Mouse (Mus musculus) midbrain, embryonic 12.5 days (tissue): Measurements from ENCODE around the gene Slc25a36. TPM values are rescaled to one million over a fixed set of nuclear protein-coding genes. Genes with fewer than 3 reads are reported as not detected.

Experiments
- ATAC-seq: fragments of 200-750 bp; cut with Nextera tagmentation; 2 replicates; pipeline ENCODE4 v1.8.0; 2017; ENCODE audit warnings: low read depth, moderate TSS enrichment, moderate library complexity; ENCODE audit not compliant: low FRiP score
- H3K27ac ChIP-seq: fragments of 300-500 bp; sonication (generic); replicated peaks from 2 replicates; pipeline ENCODE4 v1.5.1; 2016; ENCODE audit warnings: mild to moderate bottlenecking
- H3K27me3 ChIP-seq: fragments of 300-500 bp; sonication (generic); 2 replicates; pipeline ENCODE4 v1.6.1; 2016; ENCODE audit warnings: mild to moderate bottlenecking
- H3K36me3 ChIP-seq: fragments of 300-500 bp; sonication (generic); 2 replicates; pipeline ENCODE4 v1.6.1; 2016
- H3K4me1 ChIP-seq: fragments of 300-500 bp; sonication (generic); 2 replicates; pipeline ENCODE4 v1.6.1; 2016
- H3K4me2 ChIP-seq: fragments of 300-500 bp; sonication (generic); replicated peaks from 2 replicates; pipeline ENCODE4 v1.6.1; 2016; ENCODE audit warnings: mild to moderate bottlenecking, moderate library complexity
- H3K4me3 ChIP-seq: fragments of 300-500 bp; sonication (generic); 2 replicates; pipeline ENCODE4 v1.5.1; 2016; ENCODE audit warnings: mild to moderate bottlenecking
- H3K9ac ChIP-seq: fragments of 300-500 bp; sonication (generic); replicated peaks from 2 replicates; pipeline ENCODE4 v1.6.1; 2016; ENCODE audit warnings: mild to moderate bottlenecking, moderate library complexity
- H3K9me3 ChIP-seq: fragments of 300-500 bp; sonication (generic); 2 replicates; pipeline ENCODE4 v1.6.1; 2016; ENCODE audit warnings: mild to moderate bottlenecking
- WGBS: fragments of 180-500 bp; shearing (Covaris S2); methylation state at CpG from one replicate; pipeline ENCODE4 v1.1.7; 2016; 5-methylcytosine and 5-hydroxymethylcytosine counted together
- polyA plus RNA-seq: library from polyadenylated mRNA; unstranded; fragments of >200 nt; fragmentation: Nextera tagmentation; extraction: Ambion mirVana; gene quantifications from 2 replicates; pipeline ENCODE4 v1.2.1, GENCODE M21; 2016

Slc25a36 gene
- polyA plus RNA-seq, 1 experiment from 2014 or later: 91.8 TPM

DNA sequence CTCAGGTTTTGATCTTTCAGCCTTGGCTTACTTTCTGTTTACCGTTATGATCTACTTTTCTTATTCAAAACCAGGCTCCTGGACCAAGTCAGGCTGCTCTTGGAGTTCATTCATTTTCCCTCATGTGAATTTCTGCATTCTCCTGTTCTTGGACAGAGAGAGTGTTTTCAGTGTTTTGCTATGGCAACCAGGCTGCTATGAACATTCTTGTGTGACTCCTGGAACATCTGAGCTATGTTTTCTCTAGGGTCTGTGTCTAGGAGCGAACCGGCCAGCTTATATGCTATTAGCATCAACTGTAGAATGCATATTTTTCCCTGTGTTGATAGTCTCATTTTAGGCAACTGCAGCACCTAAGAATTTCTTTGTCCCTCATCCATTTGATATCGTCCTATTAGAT, 45.1 kb downstream of the Slc25a36 start:
- H3K4me2 ChIP-seq: no peak overlapping the region
- H3K36me3 ChIP-seq: no peaks in the 10 kb centered on the region
- no peak overlapping the region for H3K9ac ChIP-seq
- ATAC-seq: no peak
- peaks cover 14% of the 10 kb centered on the region for H3K4me1 ChIP-seq
- no peak overlapping the region for H3K4me3 ChIP-seq
- WGBS: 65% methylated on average over 4 of the region's 4 CpGs
- H3K9me3 ChIP-seq: no peaks in the 10 kb centered on the region
- no peak overlapping the region for H3K27ac ChIP-seq
- no peaks in the 10 kb centered on the region for H3K27me3 ChIP-seq

DNA sequence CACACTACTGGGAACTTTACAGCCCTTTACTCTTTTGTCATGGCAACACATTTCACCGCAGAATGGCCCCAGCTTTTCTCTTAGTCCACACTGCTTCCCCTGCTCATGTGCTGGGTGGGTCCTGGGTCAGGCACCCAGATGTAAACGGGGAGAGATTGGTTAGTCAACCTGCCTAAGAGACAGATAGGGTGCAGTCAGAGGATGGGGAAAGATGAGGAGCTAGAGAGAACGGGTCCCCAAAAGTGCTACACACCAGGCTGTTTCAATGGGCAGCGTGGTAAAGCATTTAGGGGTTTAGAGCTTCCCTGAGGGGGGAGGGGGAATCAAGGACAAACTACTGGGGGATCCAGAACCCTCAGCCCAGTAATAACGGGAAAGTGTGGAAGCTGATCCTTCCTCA, 45.7 kb downstream of the Slc25a36 start:
- WGBS: 52% methylated on average over 5 of the region's 5 CpGs

DNA sequence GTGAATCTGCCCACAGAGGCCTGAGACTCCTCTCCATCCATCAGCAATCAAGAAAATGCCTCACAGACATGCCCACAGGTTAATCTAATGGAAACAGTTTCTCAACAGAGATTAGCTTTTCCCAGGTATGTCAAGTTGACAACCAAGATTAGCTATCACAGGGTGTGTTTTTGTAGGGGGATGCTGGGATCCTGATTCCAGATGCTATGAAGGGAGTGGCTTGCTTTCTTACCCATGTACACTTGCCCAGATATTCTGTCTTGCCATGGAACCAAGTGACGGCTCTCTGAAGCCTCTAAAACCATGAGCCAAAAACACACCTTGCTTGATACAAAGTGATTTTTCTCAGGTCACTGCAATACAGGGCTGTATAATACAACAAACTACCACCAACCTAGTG, 46.8 kb downstream of the Slc25a36 start:
- ATAC-seq: no peak
- Histone ChIP-seq H3K27me3 (no peaks in the 10 kb centered on the region), H3K4me1 (peaks cover 14% of the 10 kb centered on the region), H3K4me3 (no peak overlapping the region), H3K4me2 (no peak overlapping the region), H3K9ac (no peak overlapping the region), H3K9me3 (no peaks in the 10 kb centered on the region), H3K36me3 (no peaks in the 10 kb centered on the region), H3K27ac (no peak overlapping the region)
- WGBS: 97% methylated on average over 1 of the region's 1 CpGs

More for the DNA sequence above, 45.7 kb downstream of the Slc25a36 start:
- H3K9ac ChIP-seq: no peak overlapping the region
- H3K27ac ChIP-seq: no peak overlapping the region
- no peaks in the 10 kb centered on the region for H3K36me3 ChIP-seq
- no peaks in the 10 kb centered on the region for H3K9me3 ChIP-seq
- peaks cover 14% of the 10 kb centered on the region for H3K4me1 ChIP-seq
- no peak for ATAC-seq
- no peak overlapping the region for H3K4me3 ChIP-seq
- H3K27me3 ChIP-seq: no peaks in the 10 kb centered on the region
- no peak overlapping the region for H3K4me2 ChIP-seq

DNA sequence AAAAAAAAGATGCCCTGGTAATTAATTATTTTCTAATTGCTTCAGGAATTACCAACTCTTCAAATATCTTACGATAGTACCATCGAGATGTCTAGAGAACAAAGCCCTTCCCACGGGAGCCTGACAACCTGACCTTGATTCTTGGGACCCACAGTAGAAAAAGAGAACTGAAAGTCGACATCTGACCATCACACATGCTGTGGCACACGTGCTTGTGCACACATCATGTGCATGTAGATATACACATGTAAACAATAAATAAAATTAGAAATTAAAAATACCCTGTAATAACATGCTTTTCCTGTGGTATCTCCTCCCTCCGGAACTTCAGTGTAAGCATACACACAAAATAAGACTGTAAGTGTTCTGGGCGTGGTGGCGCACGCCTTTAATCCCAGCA, 49.3 kb downstream of the Slc25a36 start:
- Histone ChIP-seq H3K4me2 (no peak overlapping the region), H3K9me3 (no peaks in the 10 kb centered on the region), H3K27ac (no peak overlapping the region), H3K4me3 (no peak overlapping the region), H3K27me3 (no peaks in the 10 kb centered on the region), H3K4me1 (peaks cover 11% of the 10 kb centered on the region), H3K36me3 (no peaks in the 10 kb centered on the region), H3K9ac (no peak overlapping the region)
- 95% methylated on average over 9 of the region's 9 CpGs for WGBS
- ATAC-seq: no peak

DNA sequence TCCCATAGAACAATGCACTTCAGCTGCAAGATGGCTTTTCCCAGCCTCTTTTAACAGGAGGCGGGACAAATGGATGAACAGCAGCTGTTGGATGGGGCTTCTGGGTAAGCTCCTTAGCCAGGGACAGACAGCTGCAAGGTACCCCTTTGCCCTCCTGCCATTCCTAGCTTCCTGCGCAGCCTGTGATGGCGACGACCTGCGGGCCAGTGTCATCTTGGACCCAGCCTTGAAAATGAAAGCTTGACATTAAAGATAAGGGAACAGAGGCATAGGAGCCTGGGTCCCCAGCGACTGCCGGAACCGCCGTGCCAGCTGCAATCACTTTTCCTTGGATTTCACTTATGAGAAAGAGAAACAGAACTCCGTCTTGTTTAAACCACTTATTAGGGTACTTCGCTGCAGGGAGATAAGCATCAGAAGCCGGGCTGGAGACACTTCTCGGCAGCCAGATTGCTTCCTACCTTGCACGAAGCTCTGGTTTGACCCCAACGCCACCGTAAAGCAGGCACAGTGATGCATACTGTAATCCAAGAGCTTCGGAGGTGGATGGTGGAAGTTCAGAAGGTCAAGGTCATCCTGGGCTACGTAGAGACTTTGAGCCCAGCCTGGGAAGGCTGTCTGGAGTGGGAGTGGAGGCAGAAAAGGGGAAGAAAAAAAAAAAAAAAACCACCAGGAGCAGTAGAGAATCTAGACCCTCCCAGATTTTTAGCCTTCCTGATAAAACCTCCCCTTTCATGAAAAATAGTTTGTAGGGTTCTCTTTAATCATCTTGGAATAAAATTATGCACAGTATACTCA, 54.2 kb downstream of the Slc25a36 start:
- no peak overlapping the region for H3K4me3 ChIP-seq
- peak overlapping the region; percentile 71 for H3K27ac ChIP-seq
- H3K9me3 ChIP-seq: no peaks in the 10 kb centered on the region
- H3K27me3 ChIP-seq: no peaks in the 10 kb centered on the region
- peak overlapping the region; percentile 17; the same call in 1 of the 2 replicates for H3K4me2 ChIP-seq
- H3K9ac ChIP-seq: no peak overlapping the region
- no peaks in the 10 kb centered on the region for H3K36me3 ChIP-seq
- H3K4me1 ChIP-seq: peaks cover 14% of the 10 kb centered on the region
- WGBS: 60% methylated on average over 18 of the region's 18 CpGs
- ATAC-seq: peak; percentile 45; the same call in 1 of the 2 replicates

DNA sequence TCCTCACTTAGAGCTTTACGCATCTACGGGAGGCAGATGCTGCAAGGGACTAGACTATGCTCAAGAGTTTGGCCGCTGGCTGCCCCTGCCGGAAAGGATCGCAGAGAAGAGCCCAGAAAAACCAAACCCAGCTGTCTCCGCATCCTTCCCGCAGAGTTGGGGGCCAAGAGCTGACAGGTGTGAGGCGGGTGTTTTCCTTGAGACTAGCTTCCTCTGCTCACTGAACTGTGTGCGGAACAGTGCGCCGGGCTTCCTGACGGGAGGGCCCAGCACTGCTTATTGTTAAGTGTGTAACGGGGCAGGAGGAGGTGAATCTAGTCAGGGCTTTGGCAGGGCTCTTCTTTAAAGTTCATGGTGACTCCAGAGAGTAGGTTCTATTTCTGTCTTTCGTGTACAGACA, 55.1 kb downstream of the Slc25a36 start:
- H3K9me3 ChIP-seq: no peaks in the 10 kb centered on the region
- no peaks in the 10 kb centered on the region for H3K36me3 ChIP-seq
- H3K27me3 ChIP-seq: no peaks in the 10 kb centered on the region
- no peak overlapping the region for H3K9ac ChIP-seq
- peaks cover 20% of the 10 kb centered on the region for H3K4me1 ChIP-seq
- WGBS: 57% methylated on average over 14 of the region's 14 CpGs
- peak overlapping the region; percentile 71 for H3K27ac ChIP-seq
- H3K4me2 ChIP-seq: no peak overlapping the region
- 0 out of 2 replicates have a peak, but pooled peaks have one; percentile 7 for ATAC-seq
- no peak overlapping the region for H3K4me3 ChIP-seq

DNA sequence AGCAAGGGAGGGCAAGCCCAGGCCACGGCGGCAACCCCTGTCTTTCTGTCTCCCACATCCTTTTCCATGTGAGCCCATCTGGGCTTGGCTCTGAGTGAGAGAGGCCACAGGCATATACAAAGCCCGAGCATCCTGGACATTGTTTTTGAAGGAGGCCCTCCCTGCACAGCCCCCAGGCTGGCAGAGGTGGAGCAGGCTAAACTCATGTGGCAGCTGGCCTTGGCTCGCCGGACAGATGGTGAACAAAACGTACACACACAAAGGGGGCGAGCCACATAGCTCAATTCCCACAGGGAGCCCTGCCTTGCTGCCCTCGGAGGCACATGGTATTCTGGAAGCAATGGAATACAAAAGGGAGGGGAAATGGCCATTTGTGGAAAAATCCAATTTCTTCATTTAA, 59.8 kb downstream of the Slc25a36 start:
- 17% methylated on average over 8 of the region's 8 CpGs for WGBS
- H3K36me3 ChIP-seq: no peaks in the 10 kb centered on the region
- peak overlapping the region; percentile 13; the same call in 1 of the 2 replicates for H3K4me2 ChIP-seq
- H3K27me3 ChIP-seq: no peaks in the 10 kb centered on the region
- peak; percentile 93 for ATAC-seq
- no peak overlapping the region for H3K4me3 ChIP-seq
- no peak overlapping the region for H3K9ac ChIP-seq
- H3K9me3 ChIP-seq: 0 out of 2 replicates have a peak, but pooled peaks cover 4% of the 10 kb centered on the region
- peak overlapping the region; percentile 75 for H3K27ac ChIP-seq
- peaks cover 21% of the 10 kb centered on the region for H3K4me1 ChIP-seq

DNA sequence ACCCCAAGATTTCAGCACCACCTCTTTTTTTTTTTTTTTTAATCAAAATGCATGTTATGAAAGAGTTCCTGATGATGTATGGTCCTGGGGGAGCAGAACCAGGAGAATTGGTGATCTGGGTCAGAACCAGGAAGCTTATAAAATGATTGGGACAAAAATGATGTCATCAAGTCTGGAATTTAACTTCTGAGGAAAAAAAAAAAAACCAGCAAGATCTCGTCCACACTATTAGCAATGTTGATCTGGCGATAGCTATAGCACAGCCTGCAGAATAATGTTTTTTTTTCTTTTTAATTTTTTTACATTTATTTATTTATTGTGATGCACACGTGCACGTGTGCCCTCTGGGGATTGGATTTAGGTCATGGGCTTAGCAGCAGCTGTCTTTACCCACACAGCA, 64.7 kb downstream of the Slc25a36 start:
- Histone ChIP-seq H3K27ac (no peak overlapping the region), H3K27me3 (no peaks in the 10 kb centered on the region), H3K4me3 (no peak overlapping the region), H3K9me3 (0 out of 2 replicates have a peak, but pooled peaks cover 4% of the 10 kb centered on the region), H3K4me2 (no peak overlapping the region), H3K9ac (no peak overlapping the region), H3K4me1 (peaks cover 12% of the 10 kb centered on the region), H3K36me3 (no peaks in the 10 kb centered on the region)
- 95% methylated on average over 4 of the region's 4 CpGs for WGBS
- ATAC-seq: no peak

DNA sequence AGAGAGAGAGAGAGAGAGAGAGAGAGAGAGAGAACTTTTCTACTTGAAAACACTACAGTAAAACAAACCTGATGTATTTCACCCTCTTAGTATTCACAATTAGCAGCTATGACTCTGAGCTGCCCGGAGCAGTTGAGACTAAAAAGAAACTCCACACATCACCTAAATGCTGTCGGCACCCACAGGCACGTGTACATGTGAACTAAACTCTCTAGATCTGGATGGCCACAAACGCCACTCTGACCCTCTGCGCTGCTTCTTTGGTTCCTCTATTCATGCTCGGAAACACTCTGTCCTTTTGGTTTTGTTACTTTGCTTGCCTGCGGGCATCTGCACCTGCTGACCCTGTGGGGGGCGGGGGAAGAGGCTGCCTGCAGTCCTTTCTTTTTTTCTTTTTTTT, 69.3 kb downstream of the Slc25a36 start:
- Histone ChIP-seq H3K9ac (no peak overlapping the region), H3K4me1 (peaks cover 8% of the 10 kb centered on the region; the same call in 1 of the 2 replicates), H3K4me3 (no peak overlapping the region), H3K27ac (no peak overlapping the region), H3K9me3 (no peaks in the 10 kb centered on the region), H3K36me3 (no peaks in the 10 kb centered on the region), H3K27me3 (no peaks in the 10 kb centered on the region), H3K4me2 (no peak overlapping the region)
- WGBS: 73% methylated on average over 8 of the region's 8 CpGs
- no peak for ATAC-seq

DNA sequence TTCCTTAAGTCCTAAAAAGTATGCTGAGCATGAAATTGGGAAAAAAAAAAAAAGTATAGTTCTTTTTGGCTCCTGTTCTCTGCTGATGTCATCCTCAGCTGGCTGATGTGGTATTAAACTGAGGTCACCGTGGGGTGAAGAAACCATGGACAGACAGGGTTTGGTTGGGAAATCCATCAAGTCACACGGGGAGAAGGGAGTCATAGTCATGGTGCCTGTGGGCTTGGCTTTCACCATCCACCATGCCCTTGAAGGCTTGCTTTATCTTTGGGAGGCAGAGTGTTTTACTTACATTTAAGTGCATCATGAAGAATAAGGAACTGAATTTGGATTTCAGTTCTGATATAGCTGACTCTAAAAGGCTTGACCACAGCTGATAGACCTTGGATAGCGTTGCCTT, 72.9 kb downstream of the Slc25a36 start:
- Histone ChIP-seq H3K36me3 (no peaks in the 10 kb centered on the region), H3K4me2 (no peak overlapping the region), H3K4me1 (peaks cover 8% of the 10 kb centered on the region; the same call in 1 of the 2 replicates), H3K27ac (no peak overlapping the region), H3K27me3 (no peaks in the 10 kb centered on the region), H3K9ac (no peak overlapping the region), H3K4me3 (no peak overlapping the region), H3K9me3 (no peaks in the 10 kb centered on the region)
- WGBS: 94% methylated on average over 3 of the region's 3 CpGs
- ATAC-seq: no peak

DNA sequence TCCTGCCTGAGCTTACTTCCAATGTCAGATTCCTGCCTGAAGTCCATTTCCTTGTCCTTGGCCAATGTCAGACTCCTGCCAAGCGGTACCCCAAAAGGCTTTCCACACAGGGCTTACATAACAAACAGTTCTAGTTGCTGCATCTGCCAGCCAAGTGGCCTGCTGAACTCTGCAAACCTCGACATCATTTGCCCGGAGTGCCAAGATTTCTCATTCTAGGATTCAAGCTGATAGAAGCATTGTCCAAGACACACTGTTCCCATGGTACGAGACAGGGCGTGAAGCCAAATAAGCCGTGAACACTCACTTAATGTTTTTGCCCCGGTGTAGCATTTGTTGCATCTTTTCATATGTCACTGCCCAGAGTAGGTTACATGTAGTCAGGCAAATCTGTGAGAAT, 74.3 kb downstream of the Slc25a36 start:
- Histone ChIP-seq H3K27ac (no peak overlapping the region), H3K27me3 (no peaks in the 10 kb centered on the region), H3K9ac (no peak overlapping the region), H3K36me3 (no peaks in the 10 kb centered on the region), H3K4me1 (peaks cover 8% of the 10 kb centered on the region; the same call in 1 of the 2 replicates), H3K9me3 (no peaks in the 10 kb centered on the region), H3K4me3 (no peak overlapping the region), H3K4me2 (no peak overlapping the region)
- ATAC-seq: no peak
- WGBS: 91% methylated on average over 7 of the region's 7 CpGs

DNA sequence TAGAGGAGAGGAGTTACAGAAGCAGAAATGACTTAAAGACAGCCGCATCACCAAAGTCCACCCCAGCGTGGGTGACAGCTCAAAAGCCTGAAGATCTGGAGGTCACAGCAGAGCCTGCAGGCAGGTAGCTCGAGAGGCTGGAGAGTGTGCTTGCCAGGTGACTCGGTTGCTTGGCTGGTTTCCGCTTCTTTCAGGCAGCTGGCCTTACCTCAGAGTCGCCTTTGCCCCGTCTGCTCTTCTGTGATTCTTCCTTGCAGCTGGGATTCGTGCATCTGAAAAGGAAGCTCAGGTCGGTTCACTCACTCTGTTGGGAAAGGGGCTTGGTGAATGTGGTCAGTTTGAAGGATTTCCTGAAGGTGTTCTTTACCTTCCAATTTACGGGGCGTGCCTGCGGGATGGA, 83.6 kb downstream of the Slc25a36 start:
- WGBS: 75% methylated on average over 12 of the region's 12 CpGs
- Histone ChIP-seq H3K4me2 (no peak overlapping the region), H3K4me1 (no peaks in the 10 kb centered on the region), H3K27me3 (0 out of 2 replicates have a peak, but pooled peaks cover 2% of the 10 kb centered on the region), H3K9ac (no peak overlapping the region), H3K9me3 (0 out of 2 replicates have a peak, but pooled peaks cover 3% of the 10 kb centered on the region), H3K4me3 (no peak overlapping the region), H3K36me3 (no peaks in the 10 kb centered on the region), H3K27ac (no peak overlapping the region)
- ATAC-seq: no peak
